Mouse (Mus musculus): ENCODE measurements around the gene Ccdc136. TPM values are rescaled to one million over a fixed set of nuclear protein-coding genes. Genes with fewer than 3 reads are reported as not detected.
"Not testable (repeated sequence)": the region's sequence is repeated elsewhere in the genome, so short reads cannot be mapped to it uniquely, and the experiment has no call there.

Gene Ccdc136
- 10 to 100 TPM; 90.3 to 90.4 TPM for total RNA-seq (2021)

DNA sequence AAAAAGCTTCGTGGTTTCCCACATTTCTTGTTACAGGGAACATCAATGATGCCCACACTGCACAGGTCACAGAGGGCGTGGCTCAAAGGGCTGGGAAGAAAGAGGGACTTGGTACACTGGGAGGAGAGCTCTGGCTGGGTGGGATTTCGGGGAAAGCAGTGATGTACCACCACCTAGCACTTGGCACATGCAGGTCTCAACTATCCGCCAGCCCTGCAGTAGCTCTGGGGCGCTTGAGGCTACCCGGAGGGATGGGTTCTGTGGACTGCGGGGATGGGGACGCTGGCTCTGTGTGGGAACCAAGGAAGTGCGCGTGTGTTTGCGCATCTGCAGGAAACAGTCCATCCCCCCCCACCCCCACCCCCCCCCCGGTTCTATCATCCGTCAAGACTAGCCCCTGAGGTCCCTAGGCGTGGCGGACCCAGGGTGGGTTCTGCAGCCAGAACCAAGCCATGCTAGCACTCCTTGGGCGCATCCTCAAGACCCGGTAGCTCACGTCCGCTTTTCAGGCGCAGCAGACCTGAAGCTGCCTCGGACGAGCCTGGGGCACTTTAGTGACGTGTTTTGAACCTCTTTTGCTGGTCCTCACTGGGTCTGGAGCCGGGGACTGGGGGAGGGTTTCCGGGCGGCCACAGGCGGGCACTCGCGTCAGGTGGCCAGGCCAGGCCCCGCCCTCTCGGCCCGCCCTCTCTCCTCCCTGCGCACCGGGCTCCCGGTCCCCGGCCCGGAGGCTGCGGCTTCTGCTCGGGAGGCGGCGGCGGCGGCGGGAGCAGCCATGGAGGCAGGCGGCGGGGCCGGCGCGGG is at the start of gene Ccdc136:
Gene Ccdc136, plus strand, starts transcription at position 400 of the 804 bp plus-strand sequence.
- DNase-seq (ENCODE audit: low spot score in 2 of 2), result peak; percentile 80 to 90
- intact Hi-C loops (cut with DNase I), result no loop called here

DNA sequence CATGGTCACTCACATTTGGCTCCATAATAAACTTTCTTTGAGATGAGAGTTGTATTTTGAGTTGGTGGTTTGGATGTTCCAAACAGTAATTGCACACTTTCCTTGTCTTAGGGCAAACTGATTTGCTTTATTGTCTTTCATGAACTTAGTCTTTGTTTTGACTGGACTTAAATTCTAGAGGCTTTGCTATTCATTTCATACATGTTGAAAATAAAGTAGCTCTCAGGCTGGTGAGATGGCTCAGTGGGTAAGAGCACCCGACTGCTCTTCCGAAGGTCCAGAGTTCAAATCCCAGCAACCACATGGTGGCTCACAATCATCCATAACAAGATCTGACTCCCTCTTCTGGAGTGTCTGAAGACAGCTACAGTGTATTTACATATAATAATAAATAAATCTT is 49.6 kb upstream of the Ccdc136 start:
- not testable (repeated sequence) for DNase-seq (ENCODE audit: low spot score in 2 of 2)
- intact Hi-C loops (cut with DNase I), result loop anchor here (10.0 kb wide), 1 partner anchor 162 kb away; no protein-coding TSS in a partner anchor

DNA sequence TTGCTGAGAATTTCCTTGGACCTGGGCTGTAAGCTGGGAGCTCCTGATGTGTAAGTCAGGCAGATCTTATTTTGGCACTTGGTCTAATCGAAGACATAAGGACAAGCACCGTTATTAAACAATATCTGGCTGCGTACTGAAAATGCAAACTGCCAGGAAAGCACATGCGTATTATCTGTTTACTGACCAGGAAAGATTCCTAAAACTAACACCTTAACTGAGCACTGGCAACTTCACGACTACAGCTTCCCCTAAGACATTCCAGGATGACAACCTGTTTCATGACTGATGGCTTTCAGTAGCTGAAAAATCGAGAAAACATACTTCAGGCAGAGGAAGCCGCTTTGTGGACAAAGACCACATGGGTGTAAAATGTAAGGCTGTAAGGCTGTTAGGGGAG is 48.9 kb upstream of the Ccdc136 start:
- intact Hi-C loops (cut with DNase I), result loop anchor here (10.0 kb wide), 1 partner anchor 162 kb away; no protein-coding TSS in a partner anchor
- peak in 1 of 2 experiments; percentile 5 for DNase-seq (ENCODE audit: low spot score in 2 of 2)

DNA sequence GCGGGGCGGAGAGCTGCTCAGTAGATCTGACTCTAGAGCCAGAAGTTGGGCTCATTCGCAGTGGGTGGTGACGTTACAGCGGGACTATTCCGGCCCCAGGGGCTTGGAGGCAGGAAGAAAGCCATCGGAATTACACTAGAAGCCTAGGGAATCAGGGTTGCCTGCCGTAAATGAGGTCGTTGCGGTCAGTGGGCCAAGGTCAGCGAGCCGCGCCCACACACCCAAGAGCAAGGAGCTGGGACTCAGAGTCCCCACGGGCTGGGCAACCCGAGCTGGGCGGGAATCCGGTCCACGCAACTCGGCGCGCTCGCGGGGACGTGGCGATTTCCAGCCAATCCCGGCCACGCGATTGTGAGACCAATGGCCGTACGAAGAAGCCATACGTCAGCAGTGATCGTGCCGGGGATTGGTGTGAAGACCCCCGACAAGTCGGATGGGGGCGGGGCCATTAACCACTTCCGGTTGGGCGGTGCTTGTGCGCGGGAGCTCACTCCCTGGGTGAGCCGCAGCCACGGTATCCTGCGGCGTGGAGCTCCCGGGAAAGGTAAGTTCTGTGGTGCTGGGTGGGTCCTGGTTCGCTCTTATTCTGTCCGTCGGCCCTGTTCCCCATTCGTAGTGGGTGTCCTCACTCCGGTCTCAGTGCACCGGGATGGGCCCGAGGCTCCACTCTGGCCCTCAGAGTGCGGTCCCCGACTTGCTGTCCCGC is 48.3 kb upstream of the Ccdc136 start, which contains the start of gene Calu:
Gene Calu, plus strand, starts transcription at position 405 of the 706 bp plus-strand sequence.
- peak; percentile 98 to 99 for DNase-seq (ENCODE audit: low spot score in 2 of 2)
- intact Hi-C loops (cut with DNase I), result loop anchor here (10.0 kb wide), 1 partner anchor 163 kb away; no protein-coding TSS in a partner anchor

DNA sequence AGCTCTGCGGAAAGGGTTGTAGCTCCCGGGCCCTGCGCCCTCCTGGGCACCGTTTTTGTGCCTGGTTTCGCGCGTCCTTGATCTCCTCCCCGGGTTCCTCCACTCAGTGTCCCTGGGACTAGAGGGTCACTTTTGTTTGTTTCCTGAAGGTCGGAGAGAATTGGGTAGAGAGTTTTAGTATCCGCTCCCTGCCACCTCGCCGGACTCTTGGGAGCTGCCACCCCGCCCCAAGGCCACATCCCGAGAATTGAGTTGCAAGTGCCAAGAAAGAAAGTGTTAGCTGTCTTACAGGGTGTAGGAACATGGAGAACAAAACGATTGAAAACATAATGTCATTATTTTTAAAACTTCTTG is 47.8 kb upstream of the Ccdc136 start:
- intact Hi-C loops (cut with DNase I), result loop anchor here (10.0 kb wide), 1 partner anchor 164 kb away; no protein-coding TSS in a partner anchor
- no peak for DNase-seq (ENCODE audit: low spot score in 2 of 2)

DNA sequence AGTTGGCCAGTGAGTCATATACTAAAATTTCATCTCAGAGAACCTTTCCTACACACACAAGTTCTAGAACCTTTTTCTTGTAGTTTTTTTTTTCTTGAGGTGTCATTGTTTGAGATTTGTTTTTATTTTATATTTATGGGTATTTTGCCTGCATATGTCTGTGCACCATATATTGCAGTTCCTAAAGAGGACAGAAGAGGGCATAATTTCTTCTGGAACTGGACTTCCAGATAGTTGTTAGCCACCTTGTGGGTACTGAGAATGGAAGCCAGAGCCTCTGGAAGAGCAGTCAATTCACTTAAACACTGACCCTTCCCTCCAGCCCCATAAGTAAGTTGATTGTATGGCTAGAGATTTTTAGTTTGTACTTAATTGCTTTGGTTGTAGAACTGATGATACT is 44.5 kb upstream of the Ccdc136 start:
- DNase-seq (ENCODE audit: low spot score in 2 of 2), result no peak
- intact Hi-C loops (cut with DNase I), result no loop called here

DNA sequence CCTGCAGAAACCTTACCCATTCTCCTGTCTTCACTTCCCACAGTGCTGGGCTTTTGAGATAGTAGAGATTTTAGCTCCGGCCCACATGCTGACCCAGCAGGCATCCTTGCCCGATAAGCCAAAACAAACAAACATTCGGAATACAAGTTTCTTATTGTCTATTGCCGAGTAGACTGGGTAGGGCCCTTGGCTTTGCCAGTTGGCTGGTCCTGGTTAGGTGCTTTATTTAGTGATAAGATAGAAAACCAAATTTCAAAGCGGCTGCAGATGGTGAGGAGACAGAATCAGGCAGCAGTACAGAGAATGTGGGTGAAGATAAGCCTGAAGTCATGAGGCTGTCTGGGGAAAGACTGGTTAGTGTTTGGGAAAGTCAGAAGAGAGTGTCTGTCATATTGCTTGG is 43.3 kb upstream of the Ccdc136 start:
- DNase-seq (ENCODE audit: low spot score in 2 of 2), result no peak

DNA sequence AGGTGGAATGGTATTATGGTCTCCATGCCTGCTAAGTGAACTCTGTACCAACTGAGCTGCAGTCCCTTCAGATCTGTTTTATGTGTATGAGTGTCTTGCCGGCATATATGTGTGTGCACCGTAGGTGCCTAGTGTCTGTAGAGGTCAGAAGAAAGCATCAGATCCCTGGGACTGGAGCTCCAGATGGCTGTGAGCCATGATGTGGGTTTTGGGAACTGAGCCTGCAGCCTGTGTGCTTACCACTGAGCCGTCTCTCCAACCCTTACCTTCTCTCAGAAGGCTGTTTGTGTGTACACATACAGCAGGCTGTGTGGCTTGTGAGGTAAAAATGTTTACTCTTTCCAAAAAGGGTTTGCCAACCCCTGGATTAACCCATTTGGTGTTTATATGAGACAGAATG is 36.7 kb upstream of the Ccdc136 start:
- no peak for DNase-seq (ENCODE audit: low spot score in 2 of 2)
- intact Hi-C loops (cut with DNase I), result no loop called here

More for the DNA sequence above, 43.3 kb upstream of the Ccdc136 start:
- intact Hi-C loops (cut with DNase I), result no loop called here

DNA sequence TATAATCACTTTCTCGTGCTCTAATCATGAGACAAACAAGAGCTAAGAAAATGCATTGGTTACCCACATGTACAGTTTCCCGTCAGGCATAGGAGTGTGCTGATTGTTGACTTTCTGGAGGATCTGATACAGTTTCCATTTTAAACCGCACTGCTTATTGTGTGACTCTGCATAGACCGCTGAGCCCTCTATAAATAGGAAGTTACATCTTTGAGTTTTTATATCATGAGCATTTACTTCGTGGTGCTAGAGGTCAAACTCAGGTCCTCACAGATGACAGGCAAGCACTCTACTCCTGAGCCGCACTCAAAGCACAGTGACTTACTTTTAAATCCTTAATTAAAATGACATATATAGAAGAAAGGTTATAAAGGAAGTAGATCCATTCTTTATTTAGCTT is 35.9 kb upstream of the Ccdc136 start:
- intact Hi-C loops (cut with DNase I), result loop anchor here (5.0 kb wide), 1 partner anchor 127 kb away; no protein-coding TSS in a partner anchor
- DNase-seq (ENCODE audit: low spot score in 2 of 2), result no peak

DNA sequence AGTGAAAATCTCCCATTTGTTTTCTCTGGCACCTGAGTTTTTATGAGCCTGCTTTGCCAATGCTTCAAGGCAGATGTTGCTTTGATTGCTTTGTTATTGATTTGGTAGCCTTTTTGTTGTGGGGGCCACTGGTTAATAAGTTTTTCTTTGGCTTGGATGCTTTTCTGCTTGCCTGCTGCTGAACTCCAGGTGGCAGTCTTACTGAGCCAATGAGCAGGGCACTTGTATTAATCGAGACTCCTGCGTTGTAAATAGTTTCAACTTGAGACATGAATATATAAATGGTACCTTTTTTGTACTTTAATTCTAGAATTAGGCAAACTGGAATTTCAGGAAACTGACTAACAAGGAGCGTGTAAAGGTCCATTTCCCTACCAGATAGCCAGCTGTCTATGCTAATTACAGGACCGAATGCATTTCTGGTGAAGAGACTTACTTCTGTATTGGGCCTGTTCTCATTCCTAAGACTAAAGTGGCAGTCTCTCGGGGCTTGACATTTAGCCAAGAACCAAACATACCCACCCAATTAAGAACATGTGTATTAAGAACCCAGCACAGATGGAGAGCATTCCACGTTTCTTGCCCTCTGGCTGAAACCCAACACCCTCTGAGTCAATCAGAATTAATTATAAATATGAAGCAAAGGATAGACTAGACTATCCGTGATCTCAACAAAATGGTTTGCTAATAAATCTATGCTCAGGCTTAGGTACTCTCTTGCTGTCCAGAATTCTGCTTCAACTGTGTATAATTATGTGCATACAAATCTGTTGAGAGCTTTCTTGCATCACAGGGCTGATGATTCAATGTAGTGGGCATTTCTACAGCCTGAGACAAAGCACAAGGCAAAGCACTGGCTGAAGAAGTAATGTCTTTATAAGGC is 33.6 kb upstream of the Ccdc136 start:
- no peak for DNase-seq (ENCODE audit: low spot score in 2 of 2)
- intact Hi-C loops (cut with DNase I), result loop anchor here (5.0 kb wide), 1 partner anchor 125 kb away; no protein-coding TSS in a partner anchor

DNA sequence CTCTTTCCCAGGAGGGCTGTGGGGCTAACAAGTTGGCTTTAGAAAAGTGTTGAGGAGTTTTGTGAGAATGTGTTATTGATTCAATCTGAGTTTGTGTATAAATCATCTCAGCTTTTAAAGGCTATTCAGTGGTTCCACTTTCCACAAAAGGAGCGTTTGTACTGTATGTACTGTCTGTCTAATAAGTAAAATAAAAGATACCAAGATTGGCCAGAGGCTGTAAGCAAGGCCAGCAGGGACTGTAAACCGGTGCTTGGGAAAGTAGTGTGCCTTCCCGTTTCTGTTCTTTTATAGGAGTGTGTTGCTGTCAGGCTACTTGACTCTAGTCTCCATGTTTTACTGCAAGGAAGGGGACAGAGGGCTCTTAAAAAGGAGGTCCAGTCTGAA is 33.0 kb upstream of the Ccdc136 start:
- DNase-seq (ENCODE audit: low spot score in 2 of 2), result no peak
- intact Hi-C loops (cut with DNase I), result loop anchor here (5.0 kb wide), 1 partner anchor 124 kb away; no protein-coding TSS in a partner anchor

DNA sequence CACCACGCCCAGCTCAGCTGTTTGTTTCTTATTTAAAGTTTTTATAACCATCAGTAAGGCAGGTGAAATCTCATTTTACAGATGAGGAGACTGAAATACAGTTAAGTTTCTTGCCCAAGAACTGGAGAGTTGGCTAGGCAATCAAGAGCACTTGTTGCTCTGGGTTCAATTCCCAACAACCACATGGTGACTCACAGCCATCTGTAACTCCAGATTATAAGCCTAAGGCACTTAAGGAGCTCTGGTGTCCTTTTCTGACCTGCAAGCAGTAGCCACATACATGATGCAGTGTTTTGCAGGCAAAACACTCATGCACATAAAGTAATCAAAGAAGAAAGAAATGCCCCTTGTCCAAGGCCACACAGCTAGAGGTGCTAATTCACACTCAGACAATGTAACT is 30.8 kb upstream of the Ccdc136 start:
- no peak for DNase-seq (ENCODE audit: low spot score in 2 of 2)
- intact Hi-C loops (cut with DNase I), result no loop called here

DNA sequence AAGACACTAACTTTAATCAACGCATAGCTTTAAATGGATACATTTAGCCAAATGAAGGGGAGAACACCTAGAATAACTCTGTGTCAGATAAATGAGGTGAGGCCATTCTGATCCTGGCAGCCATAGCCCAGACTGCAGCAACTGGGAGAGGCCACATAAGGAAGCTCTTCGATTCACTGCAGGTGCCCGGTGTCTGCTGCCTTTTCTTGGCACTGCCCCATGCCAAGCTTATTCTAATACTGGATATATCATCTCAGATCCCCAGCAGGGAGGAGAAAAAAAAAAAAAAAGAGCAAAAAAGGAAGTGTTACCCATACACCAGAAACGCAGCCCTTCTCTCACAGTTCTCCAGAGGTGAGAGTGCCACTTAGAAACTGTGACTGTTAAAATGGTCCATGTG is 18.7 kb upstream of the Ccdc136 start:
- intact Hi-C loops (cut with DNase I), result no loop called here
- DNase-seq (ENCODE audit: low spot score in 2 of 2), result no peak

DNA sequence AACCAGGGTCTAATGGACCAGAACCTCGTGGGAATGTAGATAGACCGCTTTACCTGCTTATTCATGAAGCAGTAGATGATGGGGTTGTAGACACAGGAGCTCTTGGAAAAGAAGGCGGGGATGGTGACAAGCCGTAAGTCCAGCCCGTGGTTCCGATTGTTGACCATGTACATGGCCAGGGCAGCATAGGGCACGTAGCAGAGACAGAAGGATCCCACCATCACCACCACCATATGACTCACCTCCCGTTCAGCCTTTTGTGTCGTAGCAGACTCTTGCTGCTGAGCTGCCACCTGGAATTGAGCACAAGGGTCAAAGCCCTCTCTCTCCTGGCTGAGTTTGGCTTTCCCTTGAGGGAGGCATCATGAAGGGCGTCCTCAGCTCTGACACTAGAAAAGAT is 17.4 kb upstream of the Ccdc136 start:
- intact Hi-C loops (cut with DNase I), result no loop called here
- DNase-seq (ENCODE audit: low spot score in 2 of 2), result no peak

DNA sequence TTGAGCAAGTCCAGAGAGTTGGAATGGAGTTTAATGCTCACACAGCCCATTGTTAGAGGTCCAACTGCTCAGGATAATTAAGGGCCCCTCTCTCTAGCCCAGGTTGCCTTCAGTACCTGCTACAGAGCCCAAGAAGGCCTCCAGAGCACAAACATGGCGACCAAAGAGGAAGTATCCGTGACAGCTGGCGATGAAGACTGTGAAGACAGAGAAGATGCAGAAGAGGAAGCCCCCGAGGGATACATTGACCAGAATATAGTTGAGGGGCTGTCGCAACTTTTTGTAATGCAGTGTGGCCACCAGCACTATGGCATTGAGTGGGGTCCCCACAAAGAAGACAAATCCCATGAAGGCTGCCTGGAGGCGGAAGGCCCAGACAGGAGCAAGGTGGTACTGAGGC is 16.2 kb upstream of the Ccdc136 start:
- intact Hi-C loops (cut with DNase I), result no loop called here
- no peak for DNase-seq (ENCODE audit: low spot score in 2 of 2)

DNA sequence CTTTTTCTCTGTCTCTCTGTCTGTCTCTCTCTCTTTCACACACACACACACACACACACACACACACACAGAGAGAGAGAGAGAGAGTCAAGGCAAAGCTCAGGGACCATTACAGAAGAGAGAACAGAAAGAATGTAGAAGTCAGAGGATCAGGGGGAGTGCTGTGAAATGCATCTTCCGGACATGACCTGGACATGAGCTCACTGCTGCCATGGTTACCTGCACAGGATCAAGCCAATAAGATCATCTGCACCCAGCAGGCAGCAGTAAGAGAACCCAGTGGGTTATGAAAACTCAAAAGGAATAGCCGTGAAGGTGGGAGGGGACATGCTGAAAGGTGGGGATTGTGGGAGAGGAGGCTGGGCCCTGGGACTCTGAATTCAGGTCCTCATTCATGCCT is 13.7 kb upstream of the Ccdc136 start:
- intact Hi-C loops (cut with DNase I), result no loop called here
- no peak for DNase-seq (ENCODE audit: low spot score in 2 of 2)

DNA sequence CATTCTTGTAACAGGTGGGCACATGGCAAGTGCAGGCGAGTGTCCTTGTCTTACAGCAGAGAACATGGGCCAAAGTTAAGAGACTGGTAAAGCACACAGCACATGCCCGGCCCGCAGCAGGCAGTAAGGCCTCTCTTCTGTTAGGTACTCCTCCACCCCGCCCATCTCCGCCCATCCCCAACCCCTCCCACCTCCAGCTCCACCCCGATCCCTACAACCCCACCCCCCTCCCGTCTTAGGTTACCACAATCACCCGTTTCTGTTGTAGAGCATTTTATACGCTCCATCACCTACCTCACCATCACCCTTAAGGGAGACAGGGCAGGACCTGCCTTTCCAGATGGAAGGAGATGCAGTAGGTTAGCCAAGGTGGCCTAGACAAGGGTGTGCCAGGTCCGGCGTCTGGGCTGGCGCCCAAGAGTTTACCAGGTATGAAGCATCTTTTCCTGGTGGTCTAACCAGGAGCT is 8.0 kb upstream of the Ccdc136 start, which contains the start of gene Opn1sw:
Gene Opn1sw, minus strand, starts transcription at position 417 of the 467 bp plus-strand sequence.
- intact Hi-C loops (cut with DNase I), result no loop called here

DNA sequence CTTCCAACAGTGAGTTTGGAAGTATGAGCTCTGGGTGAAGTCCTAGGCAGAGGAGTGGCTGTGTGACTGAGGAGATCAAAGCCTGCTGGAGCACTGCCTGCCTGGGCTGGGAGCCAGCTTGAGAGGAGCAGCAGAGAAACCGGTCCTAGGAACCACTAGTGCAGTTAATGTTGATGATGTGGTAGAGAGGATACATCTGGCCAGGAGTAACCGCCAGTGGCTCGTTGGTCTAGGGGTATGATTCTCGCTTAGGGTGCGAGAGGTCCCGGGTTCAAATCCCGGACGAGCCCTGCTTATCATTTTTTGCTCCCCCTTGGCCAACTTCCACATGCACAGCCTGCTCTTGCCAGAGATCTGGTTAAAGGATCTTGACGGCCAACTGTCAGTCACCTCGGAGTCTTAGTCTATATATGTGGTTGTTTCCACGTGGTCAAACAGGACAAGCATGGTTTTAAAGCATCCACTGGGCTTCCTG is 7.5 kb upstream of the Ccdc136 start:
- DNase-seq (ENCODE audit: low spot score in 2 of 2), result peak; percentile 76 to 77
- intact Hi-C loops (cut with DNase I), result no loop called here

More for the DNA sequence above, 8.0 kb upstream of the Ccdc136 start, which contains the start of gene Opn1sw:
- no peak for DNase-seq (ENCODE audit: low spot score in 2 of 2)

DNA sequence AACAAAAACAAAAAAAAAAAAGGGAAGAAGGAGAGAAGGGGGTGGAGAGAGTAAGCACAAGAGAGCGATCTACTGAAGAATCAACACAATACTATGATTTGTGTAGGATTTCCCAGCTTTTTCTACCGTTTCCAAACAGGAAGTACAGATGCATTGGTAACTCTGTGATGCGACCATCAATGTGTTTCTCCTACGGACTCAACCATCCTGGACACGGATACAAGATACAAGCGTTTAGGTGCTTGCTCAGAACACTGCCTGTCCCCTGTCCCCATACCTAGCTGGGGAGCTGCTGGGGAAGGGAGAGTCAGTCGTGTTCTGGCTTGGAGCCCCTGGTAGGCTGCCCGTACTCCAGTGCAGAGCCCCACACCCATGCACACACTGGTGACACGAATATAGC is 6.7 kb upstream of the Ccdc136 start:
- intact Hi-C loops (cut with DNase I), result no loop called here

More for the DNA sequence above, 6.7 kb upstream of the Ccdc136 start:
- DNase-seq (ENCODE audit: low spot score in 2 of 2), result no peak

Measured in left cerebral cortex, postnatal 36 days (tissue).